Mouse (Mus musculus): ENCODE measurements around the gene Tmem179b. TPM values are rescaled to one million over a fixed set of nuclear protein-coding genes. Genes with fewer than 3 reads are reported as not detected.
"Not testable (repeated sequence)": the region's sequence is repeated elsewhere in the genome, so short reads cannot be mapped to it uniquely, and the experiment has no call there.

Tmem179b gene
- polyA plus RNA-seq, 1 experiment from 2014 or later: 63.9 TPM

DNA sequence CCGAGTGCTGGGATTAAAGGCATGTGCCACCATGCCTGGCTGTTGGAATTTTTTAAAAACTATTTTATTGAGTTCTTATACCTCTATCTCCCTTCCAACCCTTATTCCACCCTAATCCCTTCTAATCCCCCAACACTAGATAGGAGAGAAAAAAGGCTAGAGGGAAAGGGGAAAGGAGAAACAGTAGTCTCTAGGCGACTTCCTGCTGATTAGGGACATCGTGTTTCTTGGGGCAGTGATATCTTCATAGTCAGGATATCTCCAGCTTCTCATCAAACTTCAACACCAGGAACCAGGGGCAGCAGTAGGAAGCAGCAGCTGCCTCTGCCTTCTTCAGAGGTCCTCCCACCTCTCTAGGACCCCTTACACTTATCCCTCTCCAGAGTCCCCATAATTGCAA lies 39.9 kb downstream of the Tmem179b start:
- Histone ChIP-seq H3K4me3 (ENCODE audit: low read depth, low read length) (no peak overlapping the region), H3K4me1 (ENCODE audit: control insufficient read depth, insufficient read depth, low read length) (no peaks in the 10 kb centered on the region), H3K36me3 (ENCODE audit: control insufficient read depth, insufficient read depth, low read length) (peaks cover 11% of the 10 kb centered on the region), H3K27me3 (ENCODE audit: control insufficient read depth, insufficient read depth, low read length) (no peaks in the 10 kb centered on the region), H3K9ac (ENCODE audit: low read depth, low read length) (no peak overlapping the region), H3K9me3 (replicated peaks; ENCODE audit: control insufficient read depth, low read length) (no peaks in the 10 kb centered on the region), H3K27ac (ENCODE audit: low read depth, low read length) (no peak overlapping the region), H3K4me2 (no peak overlapping the region)
- no peak for ATAC-seq (replicated peaks; ENCODE audit: insufficient number of reproducible peaks, low FRiP score, low TSS enrichment)
- 56% methylated on average over 3 of the region's 3 CpGs for WGBS (ENCODE audit: insufficient replicate concordance)

DNA sequence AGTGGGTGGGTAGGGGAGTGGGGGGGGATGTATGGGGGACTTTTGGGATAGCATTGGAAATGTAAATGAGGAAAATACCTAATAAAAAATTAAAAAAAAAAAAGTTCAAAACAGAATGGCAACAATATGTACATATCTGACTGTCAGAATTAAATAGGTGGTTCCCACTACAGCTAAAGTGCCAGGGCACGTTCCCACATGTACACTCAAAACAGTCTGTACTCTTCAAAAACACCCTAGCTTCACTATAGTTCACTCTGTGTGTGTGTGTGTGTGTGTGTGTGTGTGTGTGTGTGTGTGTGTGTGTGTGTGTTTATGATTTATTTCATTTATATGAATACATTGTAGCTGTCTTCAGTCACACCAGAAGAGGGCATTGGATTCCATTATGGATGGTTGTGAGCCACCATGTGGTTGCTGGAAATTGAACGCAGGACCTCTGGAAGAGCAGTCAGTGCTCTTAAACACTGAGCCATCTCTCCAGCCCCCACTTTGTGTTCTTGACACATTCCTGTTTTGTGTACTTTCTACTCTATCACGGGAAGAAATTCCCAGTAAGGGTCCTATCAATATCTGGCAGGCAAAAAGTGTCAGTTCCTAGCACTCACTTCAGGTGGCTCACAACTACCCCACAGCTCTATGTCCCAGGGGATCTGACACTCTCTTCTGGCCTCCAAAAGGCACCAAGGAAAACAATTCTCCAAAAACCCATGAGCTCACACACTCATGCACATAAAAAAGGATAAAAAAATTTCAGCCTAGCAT lies 45.8 kb downstream of the Tmem179b start:
- H3K4me3 ChIP-seq (ENCODE audit: low read depth, low read length); H3K4me1 ChIP-seq (ENCODE audit: control insufficient read depth, insufficient read depth, low read length); H3K27me3 ChIP-seq (ENCODE audit: control insufficient read depth, insufficient read depth, low read length); H3K27ac ChIP-seq (ENCODE audit: low read depth, low read length); H3K4me2 ChIP-seq; H3K9ac ChIP-seq (ENCODE audit: low read depth, low read length); H3K9me3 ChIP-seq (replicated peaks; ENCODE audit: control insufficient read depth, low read length); ATAC-seq (replicated peaks; ENCODE audit: insufficient number of reproducible peaks, low FRiP score, low TSS enrichment): not testable (repeated sequence)
- peaks cover 20% of the 10 kb centered on the region for H3K36me3 ChIP-seq (ENCODE audit: control insufficient read depth, insufficient read depth, low read length)
- whole genome bisulfite sequencing (ENCODE audit: insufficient replicate concordance): 43% methylated on average over 3 of the region's 3 CpGs

- ATAC-seq (replicated peaks; ENCODE audit: insufficient number of reproducible peaks, low FRiP score, low TSS enrichment): no peak
- no peaks in the 10 kb centered on the region for H3K9me3 ChIP-seq (replicated peaks; ENCODE audit: control insufficient read depth, low read length)
- H3K27ac ChIP-seq (ENCODE audit: low read depth, low read length): no peak overlapping the region
- no peak overlapping the region for H3K4me2 ChIP-seq
- H3K9ac ChIP-seq (ENCODE audit: low read depth, low read length): no peak overlapping the region
- H3K4me3 ChIP-seq (ENCODE audit: low read depth, low read length): no peak overlapping the region
- peaks cover 9% of the 10 kb centered on the region for H3K4me1 ChIP-seq (ENCODE audit: control insufficient read depth, insufficient read depth, low read length)
- peaks cover 20% of the 10 kb centered on the region for H3K36me3 ChIP-seq (ENCODE audit: control insufficient read depth, insufficient read depth, low read length)
- 24% methylated on average over 5 of the region's 5 CpGs for WGBS (ENCODE audit: insufficient replicate concordance)
- H3K27me3 ChIP-seq (ENCODE audit: control insufficient read depth, insufficient read depth, low read length): no peaks in the 10 kb centered on the region
Measured at GRCm38 (mm10) chr19:8727495-8728114, 46.7 kb downstream of the Tmem179b start.

DNA sequence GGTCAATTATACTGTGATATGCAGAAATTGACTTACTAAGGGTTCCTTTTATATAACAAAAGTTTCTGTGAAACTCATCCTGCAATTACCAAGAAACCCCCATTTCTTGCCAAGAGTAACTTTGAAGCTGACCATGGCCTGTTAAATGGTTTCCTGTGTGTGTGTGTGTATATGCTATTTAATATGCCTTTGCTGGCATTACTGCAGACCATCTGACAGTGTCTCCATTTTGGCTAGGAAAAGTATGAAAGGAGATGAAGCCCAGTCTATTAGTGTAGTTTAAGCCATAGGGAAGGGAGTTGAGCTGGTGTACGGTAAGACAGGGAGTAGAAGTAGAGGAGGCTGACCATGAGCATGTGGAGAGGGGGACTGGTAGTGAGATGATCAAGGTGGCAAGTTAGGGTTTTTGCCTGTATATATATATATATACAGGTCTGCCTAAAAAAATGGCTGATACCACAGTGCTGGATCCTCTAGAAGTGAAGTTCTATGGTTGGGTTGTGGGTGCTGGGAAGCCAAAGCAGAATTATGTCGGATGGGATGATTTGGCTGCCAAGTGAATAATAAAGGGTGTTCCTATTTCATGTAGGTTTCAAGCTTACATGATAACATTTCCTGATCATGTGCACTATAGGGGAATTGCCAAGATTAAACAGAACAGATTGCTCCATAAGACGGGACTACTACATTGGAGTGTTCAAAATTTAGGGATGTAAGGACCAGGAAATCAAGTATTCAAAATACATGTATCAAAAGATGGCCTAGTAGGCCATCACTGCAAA lies 47.5 kb downstream of the Tmem179b start:
- H3K4me1 ChIP-seq (ENCODE audit: control insufficient read depth, insufficient read depth, low read length): peaks cover 14% of the 10 kb centered on the region
- no peak overlapping the region; the same call in 1 of the 2 replicates for H3K4me2 ChIP-seq
- ATAC-seq (replicated peaks; ENCODE audit: insufficient number of reproducible peaks, low FRiP score, low TSS enrichment): no peak
- no peak overlapping the region for H3K4me3 ChIP-seq (ENCODE audit: low read depth, low read length)
- 28% methylated on average over 3 of the region's 3 CpGs for WGBS (ENCODE audit: insufficient replicate concordance)
- H3K36me3 ChIP-seq (ENCODE audit: control insufficient read depth, insufficient read depth, low read length): peaks cover 20% of the 10 kb centered on the region
- no peaks in the 10 kb centered on the region for H3K27me3 ChIP-seq (ENCODE audit: control insufficient read depth, insufficient read depth, low read length)
- H3K9me3 ChIP-seq (replicated peaks; ENCODE audit: control insufficient read depth, low read length): no peaks in the 10 kb centered on the region
- H3K27ac ChIP-seq (ENCODE audit: low read depth, low read length): no peak overlapping the region
- no peak overlapping the region for H3K9ac ChIP-seq (ENCODE audit: low read depth, low read length)

- H3K4me3 ChIP-seq (ENCODE audit: low read depth, low read length): peak overlapping the region; percentile 80
- 65% methylated on average over 4 of the region's 4 CpGs for WGBS (ENCODE audit: insufficient replicate concordance)
- 0 out of 2 replicates have a peak overlapping the region, but pooled peaks have one; percentile 46 for H3K27ac ChIP-seq (ENCODE audit: low read depth, low read length)
- peaks cover 15% of the 10 kb centered on the region for H3K4me1 ChIP-seq (ENCODE audit: control insufficient read depth, insufficient read depth, low read length)
- H3K36me3 ChIP-seq (ENCODE audit: control insufficient read depth, insufficient read depth, low read length): peaks cover 20% of the 10 kb centered on the region
- no peaks in the 10 kb centered on the region for H3K27me3 ChIP-seq (ENCODE audit: control insufficient read depth, insufficient read depth, low read length)
- H3K9ac ChIP-seq (ENCODE audit: low read depth, low read length): peak overlapping the region; percentile 95
- no peaks in the 10 kb centered on the region for H3K9me3 ChIP-seq (replicated peaks; ENCODE audit: control insufficient read depth, low read length)
- H3K4me2 ChIP-seq: peak overlapping the region; percentile 92
- ATAC-seq (replicated peaks; ENCODE audit: insufficient number of reproducible peaks, low FRiP score, low TSS enrichment): no peak
Measured at GRCm38 (mm10) chr19:8725081-8725613, 49.1 kb downstream of the Tmem179b start.

GRCm38 (mm10) chr19:8724392-8724791 lies 49.9 kb downstream of the Tmem179b start:
- no peak for ATAC-seq (replicated peaks; ENCODE audit: insufficient number of reproducible peaks, low FRiP score, low TSS enrichment)
- no peaks in the 10 kb centered on the region for H3K9me3 ChIP-seq (replicated peaks; ENCODE audit: control insufficient read depth, low read length)
- H3K36me3 ChIP-seq (ENCODE audit: control insufficient read depth, insufficient read depth, low read length): peaks cover 20% of the 10 kb centered on the region
- peak overlapping the region; percentile 95 for H3K9ac ChIP-seq (ENCODE audit: low read depth, low read length)
- peak overlapping the region; percentile 80 for H3K4me3 ChIP-seq (ENCODE audit: low read depth, low read length)
- H3K27ac ChIP-seq (ENCODE audit: low read depth, low read length): peak overlapping the region; percentile 87
- no peaks in the 10 kb centered on the region for H3K27me3 ChIP-seq (ENCODE audit: control insufficient read depth, insufficient read depth, low read length)
- peak overlapping the region; percentile 92 for H3K4me2 ChIP-seq
- H3K4me1 ChIP-seq (ENCODE audit: control insufficient read depth, insufficient read depth, low read length): peaks cover 15% of the 10 kb centered on the region
- 2% methylated on average over 2 of the region's 2 CpGs for WGBS (ENCODE audit: insufficient replicate concordance)

- H3K4me3 ChIP-seq (ENCODE audit: low read depth, low read length): peak overlapping the region; percentile 80
Measured at GRCm38 (mm10) chr19:8723574-8724346, 50.5 kb downstream of the Tmem179b start.

More at GRCm38 (mm10) chr19:8723574-8724346, 50.5 kb downstream of the Tmem179b start:
- Histone ChIP-seq H3K9ac (ENCODE audit: low read depth, low read length) (peak overlapping the region; percentile 95), H3K36me3 (ENCODE audit: control insufficient read depth, insufficient read depth, low read length) (peaks cover 20% of the 10 kb centered on the region), H3K27ac (ENCODE audit: low read depth, low read length) (peak overlapping the region; percentile 87), H3K4me1 (ENCODE audit: control insufficient read depth, insufficient read depth, low read length) (peaks cover 15% of the 10 kb centered on the region), H3K4me2 (peak overlapping the region; percentile 92), H3K27me3 (ENCODE audit: control insufficient read depth, insufficient read depth, low read length) (no peaks in the 10 kb centered on the region), H3K9me3 (replicated peaks; ENCODE audit: control insufficient read depth, low read length) (no peaks in the 10 kb centered on the region)
- WGBS (ENCODE audit: insufficient replicate concordance): under 1% methylated on average over 20 of the region's 20 CpGs
- no peak for ATAC-seq (replicated peaks; ENCODE audit: insufficient number of reproducible peaks, low FRiP score, low TSS enrichment)
